ENCODE assay signal across 8 mouse cellular contexts in the genomic region with DNA sequence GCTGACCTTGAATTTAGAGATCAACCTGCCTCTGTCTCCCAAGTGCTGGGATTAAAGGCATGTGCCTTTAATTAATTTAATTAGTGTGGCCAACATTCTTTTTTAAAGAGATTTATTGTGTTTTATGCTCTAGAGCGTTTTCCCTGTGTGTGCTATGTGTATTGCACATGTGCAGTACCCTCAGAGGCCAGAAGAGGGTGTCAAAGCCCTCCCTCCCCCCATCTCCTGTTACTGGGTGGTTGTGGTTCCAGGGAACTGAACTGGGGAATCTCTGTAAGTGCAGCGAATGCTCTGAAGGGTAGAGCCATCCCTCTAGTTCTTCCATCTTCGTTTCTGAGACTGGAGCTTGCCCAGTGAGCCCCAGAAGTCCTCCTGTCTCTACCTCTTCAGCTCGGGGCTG. TPM values are rescaled to one million over a fixed set of nuclear protein-coding genes. Genes with fewer than 3 reads are reported as not detected.
DNase-seq lines count a peak whose midpoint lies in the region; ATAC-seq lines count a peak whose summit lies in the region.

No protein-coding gene starts in this region.

- H3K4me3 ChIP-seq in forebrain, embryonic 11.5 days (ENCODE audit: low read depth, low read length), result no peak overlapping the region
- H3K4me3 ChIP-seq in forebrain, embryonic 15.5 days, result no peak overlapping the region
- no peak overlapping the region for H3K4me3 ChIP-seq in neural tube, embryonic 15.5 days (replicated peaks)

- H3K36me3 ChIP-seq in forebrain, embryonic 11.5 days (ENCODE audit: control insufficient read depth, insufficient read depth, low read length), result no peaks in the 10 kb centered on the region
- no peaks in the 10 kb centered on the region for H3K36me3 ChIP-seq in forebrain, embryonic 15.5 days
- no peaks in the 10 kb centered on the region for H3K36me3 ChIP-seq in neural tube, embryonic 15.5 days

- no peak overlapping the region for H3K4me2 ChIP-seq in forebrain, embryonic 11.5 days (ENCODE audit: low read depth, low read length, severe bottlenecking)
- H3K4me2 ChIP-seq in forebrain, embryonic 15.5 days (replicated peaks), result no peak overlapping the region
- H3K4me2 ChIP-seq in neural tube, embryonic 15.5 days, result no peak overlapping the region

- no peak overlapping the region for H3K27ac ChIP-seq in forebrain, embryonic 11.5 days (ENCODE audit: low read depth, low read length)
- no peak overlapping the region for H3K27ac ChIP-seq in forebrain, embryonic 15.5 days (replicated peaks)
- no peak overlapping the region for H3K27ac ChIP-seq in neural tube, embryonic 15.5 days (replicated peaks)

- no peaks in the 10 kb centered on the region for H3K4me1 ChIP-seq in forebrain, embryonic 11.5 days (replicated peaks; ENCODE audit: control insufficient read depth, insufficient read depth, low read length)
- H3K4me1 ChIP-seq in forebrain, embryonic 15.5 days, result no peaks in the 10 kb centered on the region
- no peaks in the 10 kb centered on the region for H3K4me1 ChIP-seq in neural tube, embryonic 15.5 days

- no peak for ATAC-seq in forebrain, embryonic 11.5 days (replicated peaks; ENCODE audit: low FRiP score)
- no peak for ATAC-seq in forebrain, embryonic 15.5 days (replicated peaks)
- no peak for ATAC-seq in neural tube, embryonic 15.5 days (ENCODE audit: low FRiP score)
- ATAC-seq in inflammation-experienced regulatory T-cells, adult 6 months, result no peak

- no peak overlapping the region for H3K9ac ChIP-seq in forebrain, embryonic 11.5 days (ENCODE audit: low read length)
- no peak overlapping the region for H3K9ac ChIP-seq in forebrain, embryonic 15.5 days (replicated peaks)
- no peak overlapping the region for H3K9ac ChIP-seq in neural tube, embryonic 15.5 days (replicated peaks)

- H3K27me3 ChIP-seq in forebrain, embryonic 11.5 days (ENCODE audit: control insufficient read depth, insufficient read depth, low read length), result no peaks in the 10 kb centered on the region
- no peaks in the 10 kb centered on the region for H3K27me3 ChIP-seq in forebrain, embryonic 15.5 days
- no peaks in the 10 kb centered on the region for H3K27me3 ChIP-seq in neural tube, embryonic 15.5 days (replicated peaks)

- DNase-seq in forebrain, embryonic 11.5 days (ENCODE audit: low spot score), result peak; percentile 67
- DNase-seq in neural tube, embryonic 10.5 days (ENCODE audit: extremely low spot score, low spot score), result peak; percentile 40
- DNase-seq in c-Kit-positive CD71-negative TER-119-negative erythroid progenitor cells, embryonic 14.5 days (ENCODE audit: low read depth), result peak; percentile 20
- DNase-seq in lung, postnatal 25 days (ENCODE audit: low spot score), result peak; percentile 17
- DNase-seq in left cerebral cortex, postnatal 25 days (ENCODE audit: low spot score in 2 of 2), result no peak

- no peaks in the 10 kb centered on the region for H3K9me3 ChIP-seq in forebrain, embryonic 11.5 days (ENCODE audit: control insufficient read depth, low read length)
- H3K9me3 ChIP-seq in forebrain, embryonic 15.5 days, result no peaks in the 10 kb centered on the region
- H3K9me3 ChIP-seq in neural tube, embryonic 15.5 days (replicated peaks), result no peaks in the 10 kb centered on the region

- WGBS in forebrain, embryonic 11.5 days, result 30% methylated on average over 4 of the region's 4 CpGs
- 34% methylated on average over 4 of the region's 4 CpGs for WGBS in forebrain, embryonic 15.5 days
- 42% methylated on average over 4 of the region's 4 CpGs for WGBS in neural tube, embryonic 15.5 days

- intact Hi-C loops in left cerebral cortex, postnatal 25 days (cut with DNase I), result no loop called here

RNA-seq across cellular contexts. Expression of gene Plb1, which starts 2.1 kb away (rescaled TPM):
- 0.24 and 0.40 TPM in 2 replicates for polyA plus RNA-seq in forebrain, embryonic 11.5 days (2014; fragmentation: Nextera tagmentation; extraction: Ambion mirVana)
- polyA plus RNA-seq in forebrain, embryonic 15.5 days (2015; fragmentation: Nextera tagmentation; extraction: Ambion mirVana), result 0.06 TPM in 1 of 2 replicates, not detected in the other
- polyA plus RNA-seq in neural tube, embryonic 15.5 days (2015; fragmentation: Nextera tagmentation; extraction: Ambion mirVana), result 0.96 TPM in 1 of 2 replicates, not detected in the other
- polyA plus RNA-seq in inflammation-experienced regulatory T-cells, adult 6 months (2017; shearing (Covaris generic)), result not detected
- total RNA-seq in left cerebral cortex, postnatal 25 days (2021), result 1 to 10 TPM; 1.1 to 1.2 TPM

Comparison
In these comparisons a context has a peak if more than half of its experiments do, and no peak if none do; other contexts are left out.
1. DNase-seq: peak in forebrain, embryonic 11.5 days (single experiment), neural tube, embryonic 10.5 days (single experiment), c-Kit-positive CD71-negative TER-119-negative erythroid progenitor cells, embryonic 14.5 days (single experiment) and lung, postnatal 25 days (single experiment); none in left cerebral cortex, postnatal 25 days (0 of 2).